ENCODE assay signal across 16 mouse cellular contexts in the genomic region with DNA sequence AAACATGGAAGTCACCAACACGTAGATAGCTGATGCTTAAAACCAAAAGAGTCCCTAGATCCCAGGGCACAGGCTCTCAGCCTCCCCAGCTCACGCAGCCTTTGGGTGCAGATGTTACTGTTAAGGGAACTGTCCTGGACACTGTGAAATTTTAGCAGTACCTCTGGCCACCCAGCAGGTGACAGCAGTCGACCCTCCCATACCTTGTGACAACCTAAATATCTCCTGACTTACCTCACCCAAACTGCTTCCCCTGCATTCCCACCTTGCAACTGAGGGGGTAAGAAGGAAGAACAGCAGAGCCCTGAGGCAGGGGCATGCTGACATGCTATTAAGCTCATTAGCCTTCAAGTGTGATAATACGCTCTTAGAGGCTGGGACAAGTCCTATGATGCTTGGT. TPM values are rescaled to one million over a fixed set of nuclear protein-coding genes. Genes with fewer than 3 reads are reported as not detected.
DNase-seq lines count a peak whose midpoint lies in the region; ATAC-seq and TF ChIP-seq lines count a peak whose summit lies in the region.
"Had no signal": no experiment of that assay in that cellular context is flagged by ENCODE, and none has a peak within 500 bp of the region (broad histone marks: within the 10 kb centered on the region; RNA-seq: fewer than 3 reads in every experiment).

No protein-coding gene starts in this region.

- ATAC-seq in kidney, postnatal 0 days (replicated peaks; ENCODE audit: low FRiP score, low read depth) = no peak
- no peak for ATAC-seq in neural tube, embryonic 13.5 days (ENCODE audit: low read depth)
- ATAC-seq in neural tube, embryonic 15.5 days (ENCODE audit: low FRiP score) = no peak
- no peak for ATAC-seq in stomach, postnatal 0 days (ENCODE audit: low FRiP score, low TSS enrichment)

- H3K36me3 ChIP-seq in kidney, postnatal 0 days (ENCODE audit: insufficient read depth, low read length) = no peaks in the 10 kb centered on the region
- H3K36me3 ChIP-seq in neural tube, embryonic 13.5 days = no peaks in the 10 kb centered on the region
- no peaks in the 10 kb centered on the region for H3K36me3 ChIP-seq in neural tube, embryonic 15.5 days
- no peaks in the 10 kb centered on the region for H3K36me3 ChIP-seq in stomach, postnatal 0 days (ENCODE audit: control insufficient read depth, insufficient read depth, low read length)
- H3K36me3 ChIP-seq: hindbrain, embryonic 15.5 days had no signal

- TF ChIP-seq CTCF in cerebellum, adult 2 months (IDR thresholded peaks at IDR 0.05; ENCODE audit: borderline replicate concordance, insufficient read depth, low read depth, low read length) = 0 out of 2 replicates have a peak, but pooled peaks have one; percentile 6
- peak; percentile 67 for TF ChIP-seq CTCF in kidney, postnatal 0 days (IDR thresholded peaks at IDR 0.05; ENCODE audit: low read depth)
- TF ChIP-seq CTCF in stomach, postnatal 0 days (IDR thresholded peaks at IDR 0.05; ENCODE audit: low read depth) = peak; percentile 65

- no peak overlapping the region for H3K4me3 ChIP-seq in cerebellum, adult 2 months (replicated peaks; ENCODE audit: insufficient read depth, low read depth, low read length)
- no peak overlapping the region for H3K4me3 ChIP-seq in kidney, postnatal 0 days (replicated peaks; ENCODE audit: low read depth, low read length)
- no peak overlapping the region for H3K4me3 ChIP-seq in neural tube, embryonic 13.5 days
- H3K4me3 ChIP-seq in neural tube, embryonic 15.5 days (replicated peaks) = no peak overlapping the region
- H3K4me3 ChIP-seq in stomach, postnatal 0 days (ENCODE audit: low read depth, low read length) = no peak overlapping the region
- H3K4me3 ChIP-seq: forebrain, embryonic 13.5 days; hindbrain, embryonic 15.5 days had no signal

- no peaks in the 10 kb centered on the region for H3K27me3 ChIP-seq in cerebellum, adult 2 months (ENCODE audit: control insufficient read depth, insufficient read depth, low read length)
- no peaks in the 10 kb centered on the region for H3K27me3 ChIP-seq in kidney, postnatal 0 days (ENCODE audit: insufficient read depth, low read length)
- no peaks in the 10 kb centered on the region for H3K27me3 ChIP-seq in neural tube, embryonic 13.5 days
- no peaks in the 10 kb centered on the region for H3K27me3 ChIP-seq in neural tube, embryonic 15.5 days (replicated peaks)
- H3K27me3 ChIP-seq in stomach, postnatal 0 days (ENCODE audit: control insufficient read depth, insufficient read depth, low read length) = no peaks in the 10 kb centered on the region
- H3K27me3 ChIP-seq: hindbrain, embryonic 15.5 days had no signal

- H3K9me3 ChIP-seq in kidney, postnatal 0 days (replicated peaks; ENCODE audit: low read length) = no peaks in the 10 kb centered on the region
- no peaks in the 10 kb centered on the region for H3K9me3 ChIP-seq in neural tube, embryonic 13.5 days
- no peaks in the 10 kb centered on the region for H3K9me3 ChIP-seq in neural tube, embryonic 15.5 days (replicated peaks)
- H3K9me3 ChIP-seq in stomach, postnatal 0 days (ENCODE audit: control insufficient read depth, low read length) = no peaks in the 10 kb centered on the region
- H3K9me3 ChIP-seq: forebrain, embryonic 13.5 days; hindbrain, embryonic 15.5 days had no signal

- H3K4me2 ChIP-seq in kidney, postnatal 0 days (ENCODE audit: low read length) = no peak overlapping the region
- no peak overlapping the region for H3K4me2 ChIP-seq in neural tube, embryonic 13.5 days
- no peak overlapping the region for H3K4me2 ChIP-seq in neural tube, embryonic 15.5 days
- H3K4me2 ChIP-seq in stomach, postnatal 0 days (replicated peaks; ENCODE audit: low read depth) = no peak overlapping the region

- H3K4me1 ChIP-seq in cerebellum, adult 2 months (ENCODE audit: control insufficient read depth, insufficient read depth, low read length) = no peaks in the 10 kb centered on the region
- H3K4me1 ChIP-seq in kidney, postnatal 0 days (replicated peaks; ENCODE audit: insufficient read depth, low read length) = 0 out of 2 replicates have a peak, but pooled peaks cover 5% of the 10 kb centered on the region
- H3K4me1 ChIP-seq in neural tube, embryonic 13.5 days (replicated peaks) = peaks cover 22% of the 10 kb centered on the region
- H3K4me1 ChIP-seq in neural tube, embryonic 15.5 days = peaks cover 18% of the 10 kb centered on the region
- H3K4me1 ChIP-seq in stomach, postnatal 0 days (replicated peaks; ENCODE audit: control insufficient read depth, insufficient read depth) = no peaks in the 10 kb centered on the region

- H3K9ac ChIP-seq in kidney, postnatal 0 days (ENCODE audit: low read depth, low read length) = no peak overlapping the region
- no peak overlapping the region for H3K9ac ChIP-seq in neural tube, embryonic 13.5 days
- no peak overlapping the region for H3K9ac ChIP-seq in neural tube, embryonic 15.5 days (replicated peaks)
- no peak overlapping the region for H3K9ac ChIP-seq in stomach, postnatal 0 days (ENCODE audit: low read length)
- H3K9ac ChIP-seq: forebrain, embryonic 13.5 days; hindbrain, embryonic 15.5 days had no signal

- 76% methylated on average over 4 of the region's 4 CpGs for WGBS in cerebellum, adult 2 months
- 57% methylated on average over 4 of the region's 4 CpGs for WGBS in kidney, postnatal 0 days
- 60% methylated on average over 4 of the region's 4 CpGs for WGBS in neural tube, embryonic 13.5 days
- 61% methylated on average over 4 of the region's 4 CpGs for WGBS in neural tube, embryonic 15.5 days
- WGBS in stomach, postnatal 0 days = 64% methylated on average over 4 of the region's 4 CpGs

- no peak for TF ChIP-seq POLR2A in cerebellum, adult 2 months (IDR thresholded peaks at IDR 0.05; ENCODE audit: borderline replicate concordance, insufficient read depth, low read length)

- no peak for TF ChIP-seq EP300 in stomach, postnatal 0 days (optimal IDR thresholded peaks at IDR 0.05)

- no peak for DNase-seq in cerebellum, adult 2 months
- DNase-seq in cerebellum, adult 9-11 months = no peak
- DNase-seq in kidney, postnatal 0 days (ENCODE audit: low spot score) = peak; percentile 47
- DNase-seq in kidney, postnatal 14 days = no peak
- no peak for DNase-seq in stomach, postnatal 0 days (ENCODE audit: low spot score)
- no peak for DNase-seq in layer of hippocampus, adult 8-10 months (ENCODE audit: low spot score in 2 of 2)
- DNase-seq: embryo, embryonic 11 days; kidney, postnatal 36 days had no signal

- H3K27ac ChIP-seq in cerebellum, adult 2 months (ENCODE audit: insufficient read depth, low read length) = no peak overlapping the region
- no peak overlapping the region; the same call in 1 of the 2 replicates for H3K27ac ChIP-seq in kidney, postnatal 0 days
- H3K27ac ChIP-seq in neural tube, embryonic 13.5 days (replicated peaks) = 0 out of 2 replicates have a peak overlapping the region, but pooled peaks have one; percentile 30
- H3K27ac ChIP-seq in neural tube, embryonic 15.5 days (replicated peaks) = no peak overlapping the region
- H3K27ac ChIP-seq in stomach, postnatal 0 days (replicated peaks) = no peak overlapping the region; the same call in 1 of the 2 replicates
- H3K27ac ChIP-seq: hindbrain, embryonic 15.5 days had no signal

RNA-seq across cellular contexts. Expression of a gene that starts 1.6 kb away (rescaled TPM):
- not detected in 2 replicates for polyA plus RNA-seq in cerebellum, adult 2 months (2012; rRNA removed)
- polyA plus RNA-seq in kidney, postnatal 0 days (2015; fragmentation: Nextera tagmentation; extraction: Ambion mirVana) = 15.4 and 20.6 TPM in 2 replicates
- polyA plus RNA-seq in neural tube, embryonic 13.5 days (2015; fragmentation: Nextera tagmentation; extraction: Ambion mirVana) = not detected in 2 replicates
- 0.43 TPM in 1 of 2 replicates, not detected in the other for polyA plus RNA-seq in neural tube, embryonic 15.5 days (2015; fragmentation: Nextera tagmentation; extraction: Ambion mirVana)
- polyA plus RNA-seq in stomach, postnatal 0 days (2015; fragmentation: Nextera tagmentation; extraction: Ambion mirVana) = 7.6 and 10.8 TPM in 2 replicates
- total RNA-seq in layer of hippocampus, adult 8-10 months (2022) = not detected
- total RNA-seq: heart, adult 8-10 months; megakaryocyte, adult 5-6 weeks had no signal
- polyA plus RNA-seq: forebrain, embryonic 13.5 days; hindbrain, embryonic 15.5 days had no signal

RNA-seq across cellular contexts. Expression of a gene that starts 10.4 kb away (rescaled TPM):
- not detected in 2 replicates for polyA plus RNA-seq in cerebellum, adult 2 months (2012; rRNA removed)
- polyA plus RNA-seq in kidney, postnatal 0 days (2015; fragmentation: Nextera tagmentation; extraction: Ambion mirVana) = not detected in 2 replicates
- not detected in 2 replicates for polyA plus RNA-seq in neural tube, embryonic 13.5 days (2015; fragmentation: Nextera tagmentation; extraction: Ambion mirVana)
- not detected in 2 replicates for polyA plus RNA-seq in neural tube, embryonic 15.5 days (2015; fragmentation: Nextera tagmentation; extraction: Ambion mirVana)
- not detected in 2 replicates for polyA plus RNA-seq in stomach, postnatal 0 days (2015; fragmentation: Nextera tagmentation; extraction: Ambion mirVana)
- total RNA-seq in layer of hippocampus, adult 8-10 months (2022) = not detected
- total RNA-seq: heart, adult 8-10 months; left cerebral cortex, postnatal 4 days; megakaryocyte, adult 5-6 weeks had no signal
- polyA plus RNA-seq: forebrain, embryonic 13.5 days; thymus, adult 2 months had no signal

RNA-seq across cellular contexts. Expression of a gene that starts 39.1 kb away (rescaled TPM):
- polyA plus RNA-seq in cerebellum, adult 2 months (2012; rRNA removed) = 0.08 and 0.13 TPM in 2 replicates
- 463 and 484 TPM in 2 replicates for polyA plus RNA-seq in kidney, postnatal 0 days (2015; fragmentation: Nextera tagmentation; extraction: Ambion mirVana)
- polyA plus RNA-seq in neural tube, embryonic 13.5 days (2015; fragmentation: Nextera tagmentation; extraction: Ambion mirVana) = 0.20 and 0.37 TPM in 2 replicates
- polyA plus RNA-seq in neural tube, embryonic 15.5 days (2015; fragmentation: Nextera tagmentation; extraction: Ambion mirVana) = 0.74 and 1.6 TPM in 2 replicates
- polyA plus RNA-seq in stomach, postnatal 0 days (2015; fragmentation: Nextera tagmentation; extraction: Ambion mirVana) = 2.9 and 6.1 TPM in 2 replicates
- not detected for total RNA-seq in layer of hippocampus, adult 8-10 months (2022)
- total RNA-seq: left cerebral cortex, postnatal 4 days; megakaryocyte, adult 5-6 weeks had no signal
- polyA plus RNA-seq: forebrain, embryonic 13.5 days had no signal

RNA-seq across cellular contexts. Expression of a gene that starts 52.1 kb away (rescaled TPM):
- polyA plus RNA-seq in cerebellum, adult 2 months (2012; rRNA removed) = 5.0 and 5.6 TPM in 2 replicates
- 4.4 and 5.1 TPM in 2 replicates for polyA plus RNA-seq in kidney, postnatal 0 days (2015; fragmentation: Nextera tagmentation; extraction: Ambion mirVana)
- 10.1 and 10.2 TPM in 2 replicates for polyA plus RNA-seq in neural tube, embryonic 13.5 days (2015; fragmentation: Nextera tagmentation; extraction: Ambion mirVana)
- polyA plus RNA-seq in neural tube, embryonic 15.5 days (2015; fragmentation: Nextera tagmentation; extraction: Ambion mirVana) = 21.3 and 22.8 TPM in 2 replicates
- polyA plus RNA-seq in stomach, postnatal 0 days (2015; fragmentation: Nextera tagmentation; extraction: Ambion mirVana) = 2.8 and 4.2 TPM in 2 replicates
- 1 to 10 TPM; 2.0 to 3.3 (median 2.5) TPM for total RNA-seq in layer of hippocampus, adult 8-10 months (2022)
- total RNA-seq: megakaryocyte, adult 5-6 weeks had no signal

Comparison
In these comparisons a context has a peak if more than half of its experiments do, and no peak if none do; other contexts are left out.
1. CTCF ChIP-seq: peak in every context shown above with its lines; median percentile 67 in kidney, postnatal 0 days; 65 in stomach, postnatal 0 days; 6 in cerebellum, adult 2 months.
2. RNA of a gene that starts 39.1 kb away (polyA plus RNA-seq): 463 to 484 TPM in kidney, postnatal 0 days; 2.9 to 6.1 TPM in stomach, postnatal 0 days, 0.74 to 1.6 TPM in neural tube, embryonic 15.5 days, 0.20 to 0.37 TPM in neural tube, embryonic 13.5 days and 0.08 to 0.13 TPM in cerebellum, adult 2 months; every median in the first group is over 10 times any median in the second.